Mouse (Mus musculus): ENCODE results near the gene Mrpl16. TPM values are rescaled to one million over a fixed set of nuclear protein-coding genes. Genes with fewer than 3 reads are reported as not detected.
A peak's percentile ranks its signal among the peaks of the same experiment; 100 is the strongest.

Gene Mrpl16
- polyA plus RNA-seq, 1 experiment from 2014 or later = 27.5 TPM

DNA sequence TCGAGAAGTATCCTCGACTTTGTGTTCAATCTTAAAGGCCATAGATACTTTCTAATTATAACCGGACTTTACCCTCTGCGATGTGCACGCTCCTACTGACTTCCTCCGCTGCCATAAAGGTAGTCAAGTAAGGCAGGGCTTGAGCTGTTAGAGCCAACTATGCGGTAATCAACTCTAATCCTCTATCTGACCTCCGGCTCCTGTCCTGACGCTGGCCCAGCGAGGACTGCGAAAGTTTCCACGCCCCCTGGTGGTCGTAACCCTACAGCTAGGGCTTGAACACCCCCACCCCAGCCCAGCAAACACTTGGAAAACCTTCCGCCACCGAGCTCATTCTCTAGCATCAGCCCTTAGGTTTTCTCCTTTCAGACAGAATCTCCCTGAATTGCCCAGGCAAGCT is 49.6 kb downstream of the Mrpl16 start:
- peak overlapping the region; percentile 12; the same call in 1 of the 2 replicates for H3K4me3 ChIP-seq (ENCODE audit: low read depth, low read length)
- peaks cover 36% of the 10 kb centered on the region for H3K27me3 ChIP-seq (ENCODE audit: control insufficient read depth, insufficient read depth, low read depth, low read length)
- ATAC-seq (ENCODE audit: low read depth) = peak; percentile 50; the same call in 1 of the 2 replicates
- H3K9me3 ChIP-seq (replicated peaks; ENCODE audit: control insufficient read depth, low read length) = no peaks in the 10 kb centered on the region
- 1% methylated on average over 15 of the region's 15 CpGs for WGBS (ENCODE audit: insufficient replicate concordance)
- no peaks in the 10 kb centered on the region; the same call in none of the 2 replicates for H3K4me1 ChIP-seq (ENCODE audit: control insufficient read depth, low read depth, low read length)
- no peak overlapping the region for H3K27ac ChIP-seq (ENCODE audit: low read length)
- peak overlapping the region; percentile 72 for H3K4me2 ChIP-seq (ENCODE audit: low read depth, low read length)
- H3K36me3 ChIP-seq (ENCODE audit: control insufficient read depth, insufficient read depth) = no peaks in the 10 kb centered on the region
- H3K9ac ChIP-seq (ENCODE audit: low read depth, low read length) = no peak overlapping the region

- no peak overlapping the region for H3K4me3 ChIP-seq (ENCODE audit: low read depth, low read length)
- H3K9ac ChIP-seq (ENCODE audit: low read depth, low read length) = no peak overlapping the region
- H3K27me3 ChIP-seq (ENCODE audit: control insufficient read depth, insufficient read depth, low read depth, low read length) = peaks cover 36% of the 10 kb centered on the region
- H3K27ac ChIP-seq (ENCODE audit: low read length) = no peak overlapping the region
- H3K4me2 ChIP-seq (ENCODE audit: low read depth, low read length) = no peak overlapping the region
- H3K9me3 ChIP-seq (replicated peaks; ENCODE audit: control insufficient read depth, low read length) = no peaks in the 10 kb centered on the region
- H3K4me1 ChIP-seq (ENCODE audit: control insufficient read depth, low read depth, low read length) = no peaks in the 10 kb centered on the region; the same call in none of the 2 replicates
- no peaks in the 10 kb centered on the region for H3K36me3 ChIP-seq (ENCODE audit: control insufficient read depth, insufficient read depth)
- WGBS (ENCODE audit: insufficient replicate concordance) = 25% methylated on average over 6 of the region's 6 CpGs
- no peak for ATAC-seq (ENCODE audit: low read depth)
Measured at GRCm38 (mm10) chr19:11820211-11820610, 50.0 kb downstream of the Mrpl16 start.

GRCm38 (mm10) chr19:11823346-11824065 is 53.3 kb downstream of the Mrpl16 start:
- H3K4me2 ChIP-seq (ENCODE audit: low read depth, low read length) = no peak overlapping the region
- no peaks in the 10 kb centered on the region; the same call in none of the 2 replicates for H3K4me1 ChIP-seq (ENCODE audit: control insufficient read depth, low read depth, low read length)
- WGBS (ENCODE audit: insufficient replicate concordance) = 25% methylated on average over 4 of the region's 4 CpGs
- H3K36me3 ChIP-seq (ENCODE audit: control insufficient read depth, insufficient read depth) = no peaks in the 10 kb centered on the region
- H3K9me3 ChIP-seq (replicated peaks; ENCODE audit: control insufficient read depth, low read length) = no peaks in the 10 kb centered on the region
- peaks cover 22% of the 10 kb centered on the region for H3K27me3 ChIP-seq (ENCODE audit: control insufficient read depth, insufficient read depth, low read depth, low read length)
- H3K27ac ChIP-seq (ENCODE audit: low read length) = no peak overlapping the region
- ATAC-seq (ENCODE audit: low read depth) = no peak
- H3K9ac ChIP-seq (ENCODE audit: low read depth, low read length) = no peak overlapping the region
- H3K4me3 ChIP-seq (ENCODE audit: low read depth, low read length) = no peak overlapping the region

Other genes with a start within 250 kb of the Mrpl16 start
- 0.23 and 0.28 TPM in 2 replicates for gene Ms4a4d, start 233.6 kb upstream of the Mrpl16 start, polyA plus RNA-seq (2015; fragmentation: Nextera tagmentation; extraction: Ambion mirVana)
- 4.9 TPM in 2 replicates for gene Ms4a6d, start 165.5 kb upstream of the Mrpl16 start, polyA plus RNA-seq (2015; fragmentation: Nextera tagmentation; extraction: Ambion mirVana)
- 0.74 and 1.1 TPM in 2 replicates for gene Ms4a2, start 146.7 kb upstream of the Mrpl16 start, polyA plus RNA-seq (2015; fragmentation: Nextera tagmentation; extraction: Ambion mirVana)
- 29.8 and 33.2 TPM in 2 replicates for gene Ms4a3, start 129.5 kb upstream of the Mrpl16 start, polyA plus RNA-seq (2015; fragmentation: Nextera tagmentation; extraction: Ambion mirVana)
- 0.13 and 0.26 TPM in 2 replicates for gene Oosp2, start 109.8 kb upstream of the Mrpl16 start, polyA plus RNA-seq (2015; fragmentation: Nextera tagmentation; extraction: Ambion mirVana)
- 0.09 TPM in 1 of 2 replicates, not detected in the other for gene Oosp1, start 79.2 kb upstream of the Mrpl16 start, polyA plus RNA-seq (2015; fragmentation: Nextera tagmentation; extraction: Ambion mirVana)
- gene Oosp3, start 73.3 kb upstream of the Mrpl16 start, polyA plus RNA-seq (2015; fragmentation: Nextera tagmentation; extraction: Ambion mirVana) = not detected in 2 replicates
- not detected in 2 replicates for gene Gif, start 22.8 kb upstream of the Mrpl16 start, polyA plus RNA-seq (2015; fragmentation: Nextera tagmentation; extraction: Ambion mirVana)
- 1.8 and 2.3 TPM in 2 replicates for gene Stx3, start 49.0 kb downstream of the Mrpl16 start, polyA plus RNA-seq (2015; fragmentation: Nextera tagmentation; extraction: Ambion mirVana)
- not detected in 2 replicates for gene Olfr1417, start 68.8 kb downstream of the Mrpl16 start, polyA plus RNA-seq (2015; fragmentation: Nextera tagmentation; extraction: Ambion mirVana)
- gene Olfr1418, start 90.7 kb downstream of the Mrpl16 start, polyA plus RNA-seq (2015; fragmentation: Nextera tagmentation; extraction: Ambion mirVana) = not detected in 2 replicates
- not detected in 2 replicates for gene Olfr1419, start 104.7 kb downstream of the Mrpl16 start, polyA plus RNA-seq (2015; fragmentation: Nextera tagmentation; extraction: Ambion mirVana)
- gene Olfr1420, start 116.2 kb downstream of the Mrpl16 start, polyA plus RNA-seq (2015; fragmentation: Nextera tagmentation; extraction: Ambion mirVana) = not detected in 2 replicates
- 6.8 TPM in 2 replicates for gene Patl1, start 142.0 kb downstream of the Mrpl16 start, polyA plus RNA-seq (2015; fragmentation: Nextera tagmentation; extraction: Ambion mirVana)
- 1.7 TPM in 2 replicates for gene Osbp, start 195.6 kb downstream of the Mrpl16 start, polyA plus RNA-seq (2015; fragmentation: Nextera tagmentation; extraction: Ambion mirVana)

Data from liver, embryonic 16.5 days (tissue).